Mouse (Mus musculus): ENCODE measurements at regions not wholly inside any gene's neighbourhood (a gene's known extent, or its start where the extent isn't known, plus 50 kb on each side); places are given as distances from the start of the nearest gene placed in this dataset.

DNA sequence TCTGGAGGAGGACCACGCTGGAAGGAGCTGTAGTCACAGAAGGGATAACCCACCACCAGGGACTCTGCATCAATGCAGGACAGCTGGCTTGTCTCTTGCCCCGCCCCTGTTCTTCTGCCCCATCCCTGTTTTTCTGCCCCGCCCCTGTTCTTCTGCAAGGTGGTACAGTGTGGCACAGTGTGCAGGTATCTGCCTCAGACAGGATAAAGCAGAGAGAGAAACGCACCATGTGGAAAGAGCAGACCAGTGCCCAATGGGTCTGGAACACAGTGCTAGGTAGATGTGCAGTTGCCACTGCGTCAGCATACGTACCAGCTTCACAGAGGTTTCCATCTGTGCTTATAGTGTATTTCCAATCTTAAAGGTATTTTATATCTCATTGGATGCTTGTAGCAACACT lies 66.2 kb upstream of the Mmp2 start:
- Histone ChIP-seq H3K4me3 (ENCODE audit: low read depth, low read length) (no peak overlapping the region), H3K36me3 (ENCODE audit: control insufficient read depth, insufficient read depth, low read length) (no peaks in the 10 kb centered on the region), H3K27ac (ENCODE audit: low read length) (no peak overlapping the region), H3K27me3 (ENCODE audit: control insufficient read depth, insufficient read depth, low read length) (no peaks in the 10 kb centered on the region), H3K4me2 (replicated peaks; ENCODE audit: low read depth, low read length) (no peak overlapping the region), H3K9ac (replicated peaks; ENCODE audit: low read depth, low read length) (no peak overlapping the region), H3K9me3 (ENCODE audit: control insufficient read depth, low read depth, low read length) (no peaks in the 10 kb centered on the region), H3K4me1 (ENCODE audit: control insufficient read depth, insufficient read depth, low read length) (peaks cover 4% of the 10 kb centered on the region; the same call in 1 of the 2 replicates)
- 95% methylated on average over 6 of the region's 6 CpGs for WGBS
- ATAC-seq (ENCODE audit: insufficient number of reproducible peaks, insufficient read depth, low FRiP score, low read depth) = no peak

DNA sequence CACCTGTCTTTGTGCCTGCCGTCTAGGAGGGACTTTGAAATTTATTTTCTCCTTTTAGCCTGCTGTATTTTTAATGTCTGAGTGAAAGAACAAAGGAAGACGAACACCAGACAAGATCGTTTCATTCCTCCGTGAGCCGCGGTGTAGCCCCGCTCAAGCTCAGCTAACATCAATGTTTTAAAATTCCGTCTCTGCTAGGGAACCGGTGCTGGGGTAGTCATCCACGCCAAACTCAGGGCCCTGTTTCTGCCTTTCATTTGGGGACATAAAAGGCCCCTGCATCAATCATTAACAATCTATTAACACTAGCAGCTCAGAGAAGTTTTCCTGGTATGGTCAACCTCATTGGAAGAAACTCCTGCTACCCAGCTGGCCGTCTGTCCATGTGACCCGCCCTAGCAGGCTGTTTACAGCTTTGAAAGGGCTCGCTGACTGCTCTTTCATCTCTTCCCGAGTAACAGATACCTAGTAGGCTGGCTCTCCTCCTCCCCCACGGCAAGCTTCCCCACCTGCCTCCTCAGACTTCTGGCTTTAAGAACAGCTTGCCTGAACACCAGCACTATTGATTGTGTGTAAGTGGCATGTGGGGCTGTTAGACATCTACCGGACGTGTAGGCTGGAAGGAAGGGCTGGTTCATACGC lies 65.0 kb upstream of the Mmp2 start:
- no peak overlapping the region for H3K9ac ChIP-seq (replicated peaks; ENCODE audit: low read depth, low read length)
- no peaks in the 10 kb centered on the region for H3K9me3 ChIP-seq (ENCODE audit: control insufficient read depth, low read depth, low read length)
- H3K27me3 ChIP-seq (ENCODE audit: control insufficient read depth, insufficient read depth, low read length) = no peaks in the 10 kb centered on the region
- no peak overlapping the region for H3K4me3 ChIP-seq (ENCODE audit: low read depth, low read length)
- no peaks in the 10 kb centered on the region for H3K36me3 ChIP-seq (ENCODE audit: control insufficient read depth, insufficient read depth, low read length)
- H3K4me2 ChIP-seq (replicated peaks; ENCODE audit: low read depth, low read length) = peak overlapping the region; percentile 26
- peaks cover 4% of the 10 kb centered on the region; the same call in 1 of the 2 replicates for H3K4me1 ChIP-seq (ENCODE audit: control insufficient read depth, insufficient read depth, low read length)
- no peak overlapping the region for H3K27ac ChIP-seq (ENCODE audit: low read length)
- ATAC-seq (ENCODE audit: insufficient number of reproducible peaks, insufficient read depth, low FRiP score, low read depth) = no peak
- WGBS = 4% methylated on average over 18 of the region's 18 CpGs

DNA sequence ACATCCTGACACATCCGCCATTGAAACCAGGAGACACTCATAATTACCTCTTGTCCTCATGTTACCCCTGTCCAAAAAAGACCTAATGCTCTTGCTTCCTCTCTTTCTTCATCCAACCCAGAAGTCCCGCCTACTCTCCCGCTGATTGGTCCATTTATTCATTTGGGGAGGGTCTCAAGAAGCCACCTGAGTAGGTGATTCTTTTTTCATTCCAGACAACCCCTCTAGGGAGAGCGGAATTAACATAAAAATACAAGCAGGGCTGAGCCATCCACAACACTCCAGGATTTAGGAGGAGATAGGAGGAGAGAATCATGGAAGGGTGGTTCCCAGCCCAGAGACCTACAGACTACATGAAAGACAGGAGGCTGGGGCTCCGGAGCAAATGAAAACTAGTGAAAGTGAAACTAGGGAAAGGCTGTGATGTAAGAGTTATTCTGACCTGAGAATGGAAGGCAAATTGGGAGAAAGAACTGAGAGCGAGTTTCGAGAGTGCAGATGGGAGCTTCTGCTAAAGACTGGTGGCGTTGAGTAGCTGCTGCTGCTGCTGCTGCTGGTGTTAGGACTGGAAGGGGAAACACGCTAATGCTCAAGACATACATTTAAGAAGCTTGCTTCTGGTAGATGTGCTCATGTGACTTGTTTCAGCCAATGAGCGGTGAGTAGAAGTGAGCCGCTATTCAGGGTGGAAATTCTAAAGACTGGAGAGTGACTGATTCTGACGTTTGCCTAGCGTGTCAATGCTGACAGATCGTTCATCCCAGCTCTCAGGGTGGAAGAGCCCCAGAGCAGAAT lies 55.0 kb upstream of the Mmp2 start:
- Histone ChIP-seq H3K9me3 (ENCODE audit: control insufficient read depth, low read depth, low read length) (no peaks in the 10 kb centered on the region), H3K4me1 (ENCODE audit: control insufficient read depth, insufficient read depth, low read length) (no peaks in the 10 kb centered on the region), H3K9ac (replicated peaks; ENCODE audit: low read depth, low read length) (no peak overlapping the region), H3K4me2 (replicated peaks; ENCODE audit: low read depth, low read length) (no peak overlapping the region), H3K4me3 (ENCODE audit: low read depth, low read length) (no peak overlapping the region), H3K36me3 (ENCODE audit: control insufficient read depth, insufficient read depth, low read length) (no peaks in the 10 kb centered on the region), H3K27ac (ENCODE audit: low read length) (no peak overlapping the region), H3K27me3 (ENCODE audit: control insufficient read depth, insufficient read depth, low read length) (no peaks in the 10 kb centered on the region)
- 56% methylated on average over 14 of the region's 14 CpGs for WGBS
- ATAC-seq (ENCODE audit: insufficient number of reproducible peaks, insufficient read depth, low FRiP score, low read depth) = no peak

DNA sequence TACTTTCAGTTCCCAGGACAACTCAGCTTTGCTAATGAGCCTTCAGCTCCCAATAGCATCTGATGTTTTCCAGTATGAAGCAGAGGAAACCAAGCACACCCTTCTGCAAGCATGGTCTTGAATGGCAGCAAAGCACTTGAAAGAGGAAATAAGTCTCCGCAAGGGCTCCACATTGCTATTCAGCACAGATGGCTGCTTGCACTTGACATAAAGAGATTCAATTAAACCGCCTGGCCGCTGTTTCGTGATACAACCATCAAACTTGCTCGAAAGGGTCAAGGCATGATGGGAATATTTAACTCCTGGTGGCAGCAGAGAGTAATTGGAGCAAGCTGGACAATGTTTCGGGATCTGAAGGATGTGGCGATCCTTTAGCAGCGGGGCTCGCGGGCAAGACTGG lies 54.3 kb upstream of the Mmp2 start:
- no peak overlapping the region for H3K9ac ChIP-seq (replicated peaks; ENCODE audit: low read depth, low read length)
- no peaks in the 10 kb centered on the region for H3K36me3 ChIP-seq (ENCODE audit: control insufficient read depth, insufficient read depth, low read length)
- no peak overlapping the region for H3K4me3 ChIP-seq (ENCODE audit: low read depth, low read length)
- no peaks in the 10 kb centered on the region for H3K4me1 ChIP-seq (ENCODE audit: control insufficient read depth, insufficient read depth, low read length)
- no peak for ATAC-seq (ENCODE audit: insufficient number of reproducible peaks, insufficient read depth, low FRiP score, low read depth)
- no peak overlapping the region for H3K4me2 ChIP-seq (replicated peaks; ENCODE audit: low read depth, low read length)
- 69% methylated on average over 10 of the region's 10 CpGs for WGBS
- H3K27me3 ChIP-seq (ENCODE audit: control insufficient read depth, insufficient read depth, low read length) = no peaks in the 10 kb centered on the region
- H3K9me3 ChIP-seq (ENCODE audit: control insufficient read depth, low read depth, low read length) = no peaks in the 10 kb centered on the region
- no peak overlapping the region for H3K27ac ChIP-seq (ENCODE audit: low read length)

DNA sequence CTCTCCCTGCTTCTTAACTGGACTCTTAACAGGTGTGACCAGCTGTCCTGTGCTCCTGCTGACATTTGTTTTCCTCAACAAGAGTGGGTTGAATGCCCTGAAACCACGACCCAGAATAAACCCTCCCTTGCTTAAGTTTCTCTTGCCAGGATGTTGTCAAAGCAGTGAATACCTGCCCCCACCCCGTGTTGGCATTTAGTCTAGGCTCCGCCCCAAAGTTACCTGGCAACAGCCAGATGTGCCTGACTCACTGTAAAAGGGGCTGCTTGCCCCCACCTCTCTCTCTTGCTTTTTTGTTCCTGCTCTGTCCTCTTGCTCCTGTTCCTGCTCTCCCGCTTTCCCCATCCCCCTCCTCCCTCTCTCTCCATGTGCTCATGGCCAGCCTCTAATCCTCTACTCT lies 51.9 kb upstream of the Mmp2 start:
- Histone ChIP-seq H3K4me2 (replicated peaks; ENCODE audit: low read depth, low read length) (no peak overlapping the region), H3K4me3 (ENCODE audit: low read depth, low read length) (no peak overlapping the region), H3K4me1 (ENCODE audit: control insufficient read depth, insufficient read depth, low read length) (no peaks in the 10 kb centered on the region), H3K27me3 (ENCODE audit: control insufficient read depth, insufficient read depth, low read length) (no peaks in the 10 kb centered on the region), H3K36me3 (ENCODE audit: control insufficient read depth, insufficient read depth, low read length) (no peaks in the 10 kb centered on the region), H3K27ac (ENCODE audit: low read length) (no peak overlapping the region), H3K9ac (replicated peaks; ENCODE audit: low read depth, low read length) (no peak overlapping the region), H3K9me3 (ENCODE audit: control insufficient read depth, low read depth, low read length) (no peaks in the 10 kb centered on the region)
- WGBS = 39% methylated on average over 4 of the region's 4 CpGs
- no peak for ATAC-seq (ENCODE audit: insufficient number of reproducible peaks, insufficient read depth, low FRiP score, low read depth)

DNA sequence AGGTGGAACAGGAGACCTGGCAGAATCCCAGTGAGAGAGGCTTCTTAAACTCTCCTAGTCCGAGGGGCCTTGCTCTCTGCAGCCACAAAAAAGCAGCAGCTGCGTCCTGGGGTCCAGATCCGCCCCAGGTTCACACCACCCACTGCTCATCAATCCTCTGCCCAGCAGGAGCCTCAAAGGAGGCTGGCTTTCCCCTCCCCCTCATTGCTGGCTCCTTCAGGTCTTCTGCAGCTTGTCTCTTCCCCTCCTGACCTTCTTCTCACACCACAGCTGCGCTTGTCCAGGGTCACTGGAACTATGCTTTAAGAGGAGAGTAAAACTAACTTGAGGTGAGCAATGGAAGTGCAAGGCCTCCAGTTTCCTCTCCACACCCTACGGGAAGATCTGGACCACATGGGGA lies 50.0 kb upstream of the Mmp2 start:
- Histone ChIP-seq H3K4me3 (ENCODE audit: low read depth, low read length) (no peak overlapping the region), H3K4me1 (ENCODE audit: control insufficient read depth, insufficient read depth, low read length) (no peaks in the 10 kb centered on the region), H3K27ac (ENCODE audit: low read length) (no peak overlapping the region), H3K9me3 (ENCODE audit: control insufficient read depth, low read depth, low read length) (no peaks in the 10 kb centered on the region), H3K36me3 (ENCODE audit: control insufficient read depth, insufficient read depth, low read length) (no peaks in the 10 kb centered on the region), H3K9ac (replicated peaks; ENCODE audit: low read depth, low read length) (no peak overlapping the region), H3K4me2 (replicated peaks; ENCODE audit: low read depth, low read length) (no peak overlapping the region), H3K27me3 (ENCODE audit: control insufficient read depth, insufficient read depth, low read length) (no peaks in the 10 kb centered on the region)
- no peak for ATAC-seq (ENCODE audit: insufficient number of reproducible peaks, insufficient read depth, low FRiP score, low read depth)
- WGBS = 18% methylated on average over 5 of the region's 5 CpGs
